Mouse (Mus musculus) neutrophil, adult 65 days (primary cell): Measurements from ENCODE around the gene Klk1b9. TPM values are rescaled to one million over a fixed set of nuclear protein-coding genes. Genes with fewer than 3 reads are reported as not detected.

Experiments
- total RNA-seq: library from RNA; stranded (reverse); gene quantifications from 2 replicates; pipeline ENCODE4 v1.2.4, GENCODE M21; 2023

Gene Klk1b9
- not detected in 2 replicates for total RNA-seq

DNA sequence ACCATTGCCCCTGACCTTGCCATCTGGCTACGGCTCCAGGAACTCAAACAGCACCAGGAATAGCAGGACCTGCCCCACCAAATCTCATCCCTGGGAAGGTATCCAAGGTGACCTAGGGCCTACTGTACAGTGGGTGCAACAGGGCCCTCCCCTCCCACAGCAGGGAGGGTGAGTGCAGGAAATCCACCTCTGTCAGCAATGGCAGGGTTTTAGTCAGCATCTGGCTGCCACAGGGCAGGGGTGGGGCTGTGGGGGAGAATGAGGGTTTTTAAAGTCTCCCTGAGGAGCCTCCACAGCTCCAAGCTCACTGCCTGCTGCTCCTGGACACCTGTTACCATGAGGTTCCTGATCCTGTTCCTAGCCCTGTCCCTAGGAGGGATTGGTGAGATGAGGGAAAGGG is at the start of gene Klk1b9:
TSS of gene Klk1b9 (plus strand) at position 301 of the 400 bp plus-strand sequence.

GRCm38 (mm10) chr7:43933440-43933839 is 42.4 kb upstream of the Klk1b9 start, which contains the start of gene Klk15:
TSS of gene Klk15 (plus strand) at chr7:43933740.

GRCm38 (mm10) chr7:43950364-43950763 is 25.5 kb upstream of the Klk1b9 start, which contains the start of gene Klk1b8:
TSS of gene Klk1b8 (plus strand) at chr7:43950664.

GRCm38 (mm10) chr7:43966451-43966850 is 9.4 kb upstream of the Klk1b9 start, which contains the start of gene Klk1b1:
TSS of gene Klk1b1 (plus strand) at chr7:43966751.

GRCm38 (mm10) chr7:43995577-43995976 is 19.7 kb downstream of the Klk1b9 start, which contains the start of gene Klk1b11:
TSS of gene Klk1b11 (plus strand) at chr7:43995877.

DNA sequence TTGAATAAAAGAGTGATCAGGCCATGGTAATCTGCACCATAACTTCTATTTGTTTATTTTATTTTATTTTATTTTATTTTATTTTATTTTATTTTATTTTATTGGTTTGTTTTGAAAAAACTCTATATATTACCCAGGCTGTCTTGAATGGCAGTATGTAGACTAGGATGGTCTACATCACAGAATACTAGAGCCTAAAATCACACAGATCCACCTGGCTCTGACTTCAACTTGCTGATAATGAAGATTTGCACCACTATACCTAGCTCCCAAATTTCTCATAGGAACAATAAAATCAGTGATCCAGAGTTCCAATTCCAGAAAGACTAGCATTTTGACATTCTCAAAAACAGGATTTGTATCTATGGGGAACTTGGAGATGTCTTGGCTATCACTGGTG is 36.0 kb downstream of the Klk1b9 start, which contains the start of gene Klk1b26:
TSS of gene Klk1b26 (plus strand) at position 301 of the 400 bp plus-strand sequence.

Other genes with a start within 250 kb of the Klk1b9 start
- gene Klk12, start 207.2 kb upstream of the Klk1b9 start, total RNA-seq, result not detected in 2 replicates
- gene Klk11, start 201.5 kb upstream of the Klk1b9 start, total RNA-seq, result not detected in 2 replicates
- not detected in 2 replicates for gene Klk10, start 195.0 kb upstream of the Klk1b9 start, total RNA-seq
- gene Klk9, start 184.2 kb upstream of the Klk1b9 start, total RNA-seq, result not detected in 2 replicates
- 1.4 and 1.7 TPM in 2 replicates for gene Klk8, start 178.5 kb upstream of the Klk1b9 start, total RNA-seq
- not detected in 2 replicates for gene Klk7, start 164.8 kb upstream of the Klk1b9 start, total RNA-seq
- gene Klk6, start 151.6 kb upstream of the Klk1b9 start, total RNA-seq, result not detected in 2 replicates
- not detected in 2 replicates for gene Klk5, start 134.1 kb upstream of the Klk1b9 start, total RNA-seq
- gene Klk4, start 94.9 kb upstream of the Klk1b9 start, total RNA-seq, result not detected in 2 replicates
- gene Klk15, start 42.3 kb upstream of the Klk1b9 start, total RNA-seq, result not detected in 2 replicates
- gene Klk1b8, start 25.4 kb upstream of the Klk1b9 start, total RNA-seq, result not detected in 2 replicates
- gene Klk1b1, start 9.3 kb upstream of the Klk1b9 start, total RNA-seq, result not detected in 2 replicates
- gene Klk1b11, start 19.8 kb downstream of the Klk1b9 start, total RNA-seq, result not detected in 2 replicates
- not detected in 2 replicates for gene Klk1b26, start 36.1 kb downstream of the Klk1b9 start, total RNA-seq
- gene Klk1b27, start 76.2 kb downstream of the Klk1b9 start, total RNA-seq, result not detected in 2 replicates
- gene Klk1b21, start 126.3 kb downstream of the Klk1b9 start, total RNA-seq, result not detected in 2 replicates
- gene Klk1b22, start 136.6 kb downstream of the Klk1b9 start, total RNA-seq, result not detected in 2 replicates
- not detected in 2 replicates for gene Klk1b16, start 160.7 kb downstream of the Klk1b9 start, total RNA-seq
- gene Klk1b24, start 212.2 kb downstream of the Klk1b9 start, total RNA-seq, result not detected in 2 replicates
- gene Klk1b3, start 222.1 kb downstream of the Klk1b9 start, total RNA-seq, result not detected in 2 replicates
- not detected in 2 replicates for gene Klk1b4, start 231.4 kb downstream of the Klk1b9 start, total RNA-seq
- not detected in 2 replicates for gene Klk1b5, start 239.9 kb downstream of the Klk1b9 start, total RNA-seq
- gene Klk1, start 249.3 kb downstream of the Klk1b9 start, total RNA-seq, result not detected in 2 replicates